Mouse (Mus musculus) brain, embryonic 14.5 days (tissue): Measurements from ENCODE around the gene Clptm1l. TPM values are rescaled to one million over a fixed set of nuclear protein-coding genes. Genes with fewer than 3 reads are reported as not detected.

Source experiments
- DNase-seq: peaks from one replicate; pipeline ENCODE4 v3.0.0-alpha.2; 2011; ENCODE audit warnings: low read depth
- CTCF ChIP-seq: fragments of 200-500 bp; IDR thresholded peaks from 2 replicates; pipeline ENCODE4 v1.5.1; 2012; ENCODE audit warnings: inconsistent platforms, mild to moderate bottlenecking, moderate library complexity, borderline replicate concordance; ENCODE audit not compliant: insufficient read depth, insufficient read length; ENCODE audit errors: extremely low read depth
- POLR2A ChIP-seq: fragments of 200-500 bp; IDR thresholded peaks from 2 replicates; pipeline ENCODE4 v1.6.1; 2012; ENCODE audit warnings: mild to moderate bottlenecking, inconsistent platforms, borderline replicate concordance; ENCODE audit not compliant: poor library complexity, insufficient read depth, insufficient read length, severe bottlenecking; ENCODE audit errors: extremely low read depth
- polyA plus RNA-seq: library from polyadenylated mRNA; depleted of rRNA; stranded (reverse); fragments of >200 nt; gene quantifications from 2 replicates; pipeline ENCODE4 v1.2.3, GENCODE M21; 2012; rRNA removed

The Clptm1l gene
- polyA plus RNA-seq = 138 and 161 TPM in 2 replicates

DNA sequence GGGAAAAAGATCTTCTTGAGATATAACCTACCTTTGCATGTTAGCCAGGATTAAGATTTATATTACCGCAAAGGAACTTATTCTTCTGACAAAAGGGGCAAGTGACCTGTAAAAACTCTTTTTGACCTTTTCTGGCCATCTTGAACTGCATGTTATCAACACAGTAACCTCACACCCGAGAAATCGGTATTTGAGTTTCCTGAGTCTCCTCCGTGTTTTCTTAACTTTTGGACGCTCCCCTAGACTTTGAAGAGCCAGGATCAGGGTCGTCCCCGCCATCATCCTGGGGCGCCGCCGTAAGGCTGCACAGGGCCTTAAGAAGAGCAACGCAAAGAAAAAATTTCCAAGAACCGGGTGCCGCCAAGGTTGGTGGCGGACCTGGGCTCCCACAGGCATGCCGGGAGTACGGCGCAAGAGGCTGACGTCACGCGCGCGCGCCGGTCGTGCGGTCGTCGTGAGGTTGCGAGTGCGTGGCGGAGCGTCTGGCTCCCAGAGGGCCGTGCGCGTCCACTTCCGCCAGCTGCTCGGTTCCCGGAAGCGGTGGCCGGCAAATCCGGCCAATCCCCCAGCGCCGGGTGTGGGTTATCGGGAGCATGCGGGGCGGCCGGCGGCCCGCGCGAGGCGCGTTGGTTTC lies at the start of gene Clptm1l:
Gene Clptm1l (plus strand): TSS at position 485 of the 634 bp plus-strand sequence.
- peak; percentile 99 for DNase-seq
- TF ChIP-seq POLR2A (peak; percentile 61; the same call in 1 of the 2 replicates), CTCF (no peak)

DNA sequence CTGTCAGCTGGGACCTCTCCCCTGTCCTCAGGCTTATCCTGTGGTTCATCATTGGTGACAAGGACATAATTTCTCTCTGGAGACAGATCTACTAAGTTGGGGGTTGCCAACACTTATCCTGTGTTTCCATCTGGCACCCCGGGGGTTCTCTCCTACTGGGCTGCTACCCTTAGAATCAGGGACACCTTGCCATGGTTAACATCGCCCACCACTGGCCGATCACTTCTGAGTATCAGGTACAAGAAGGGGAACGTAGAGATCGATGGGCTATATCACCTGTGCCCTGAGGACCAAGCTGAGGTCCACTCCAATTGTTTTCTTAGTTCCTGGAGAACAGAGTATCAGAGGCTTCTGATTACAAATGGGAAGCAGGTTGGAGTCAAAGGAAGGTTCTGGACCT lies 39.6 kb upstream of the Clptm1l start:
- TF ChIP-seq POLR2A (no peak), CTCF (no peak)
- no peak for DNase-seq

DNA sequence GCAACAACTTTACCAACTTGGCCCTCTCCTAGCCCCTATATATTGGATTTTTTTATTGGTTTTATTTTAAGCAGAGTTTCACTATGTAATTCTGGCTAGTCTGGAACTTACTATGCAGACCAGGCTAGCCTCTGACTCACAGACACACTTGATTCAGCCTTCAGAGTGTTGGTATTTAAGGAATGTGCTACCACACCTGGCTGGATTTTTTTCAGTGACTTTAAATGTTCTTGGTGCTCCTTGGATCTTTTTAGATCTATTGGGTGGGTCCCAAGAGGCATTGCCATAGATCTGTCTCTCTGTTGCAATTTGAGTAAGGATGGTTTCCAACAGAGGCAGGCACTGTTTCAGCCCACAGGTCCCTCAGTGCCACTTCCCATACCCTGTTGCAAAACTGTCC lies 28.8 kb upstream of the Clptm1l start:
- no peak for DNase-seq
- TF ChIP-seq POLR2A (no peak), CTCF (no peak)

DNA sequence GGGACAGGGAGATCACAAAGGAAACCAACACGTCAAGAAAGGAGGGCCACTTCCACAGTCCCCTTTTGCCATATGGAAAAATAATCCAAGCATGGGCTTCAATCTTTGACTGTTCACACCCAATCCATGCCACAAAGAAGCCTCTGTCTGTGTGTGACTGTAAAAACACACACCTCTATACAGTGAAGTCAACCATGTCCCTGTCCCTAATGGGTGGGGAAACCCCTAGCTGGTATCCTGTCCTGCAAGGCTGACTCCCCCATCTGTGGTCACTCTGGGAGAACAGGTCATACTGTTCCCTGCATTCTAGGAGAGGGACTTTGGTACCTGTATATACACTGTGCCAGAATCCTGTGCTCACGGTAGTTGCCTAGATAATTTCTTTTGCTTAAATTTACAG lies 26.5 kb upstream of the Clptm1l start:
- DNase-seq = no peak
- TF ChIP-seq CTCF (no peak), POLR2A (no peak)

DNA sequence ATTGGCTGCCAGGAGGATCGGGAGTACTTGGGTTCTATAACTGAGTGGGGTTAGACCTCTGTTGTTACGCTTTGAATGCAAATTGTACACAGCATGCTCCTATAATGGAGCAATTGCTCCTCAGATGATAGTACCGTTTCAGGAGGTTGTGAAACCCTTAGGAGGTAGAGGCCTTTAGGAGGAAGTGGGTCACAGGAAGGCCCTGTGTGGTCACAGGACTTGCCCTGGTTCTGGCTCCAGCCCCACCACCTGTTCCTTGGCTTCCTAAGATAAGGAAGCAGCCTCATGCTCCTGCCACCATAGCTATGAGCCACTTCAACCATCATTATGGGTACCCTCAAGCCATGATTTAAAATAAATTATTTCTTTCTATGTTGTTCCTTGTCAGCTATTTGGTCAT lies 12.3 kb upstream of the Clptm1l start:
- DNase-seq = no peak
- no peak for TF ChIP-seq POLR2A

DNA sequence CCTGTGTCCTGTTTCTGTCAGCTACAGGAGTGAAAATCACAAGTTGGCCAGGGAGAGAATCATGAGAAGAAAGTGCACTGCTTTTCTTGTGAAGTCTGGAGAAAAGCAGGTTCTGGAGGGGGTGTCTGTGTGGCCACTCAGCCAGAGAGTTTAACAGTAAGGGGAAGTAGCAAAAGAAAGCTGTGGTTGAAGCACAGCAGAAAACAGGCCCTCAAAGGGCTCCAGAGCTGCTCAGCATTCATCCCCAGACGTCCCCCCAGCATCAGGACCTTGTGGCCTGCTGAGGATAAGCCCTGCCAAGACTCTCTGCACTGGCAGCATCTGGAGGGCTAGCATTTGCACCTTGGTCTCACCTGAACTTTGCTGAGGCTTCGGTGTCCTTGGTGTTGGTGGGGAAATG lies 11.3 kb upstream of the Clptm1l start:
- DNase-seq = no peak
- TF ChIP-seq CTCF = no peak
- TF ChIP-seq POLR2A = no peak

DNA sequence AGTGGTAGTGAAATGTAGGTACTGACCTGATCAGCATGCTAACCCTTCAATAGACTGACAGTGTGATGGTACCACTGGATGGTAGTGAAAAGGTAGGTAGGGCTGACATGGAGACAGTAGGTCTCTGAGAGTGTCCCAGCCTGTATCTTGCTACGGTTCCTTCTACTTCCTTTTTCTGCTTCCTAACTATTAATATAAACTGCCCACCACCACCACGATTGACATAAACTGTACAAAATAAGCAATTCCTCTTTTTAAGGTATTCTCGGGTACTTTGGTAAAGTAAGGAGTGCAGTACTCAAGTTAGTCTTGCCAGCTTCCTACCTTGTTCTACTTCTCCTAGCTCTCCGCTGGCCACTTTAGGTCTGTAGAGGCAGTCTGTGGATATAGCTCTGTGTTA lies 7.5 kb upstream of the Clptm1l start:
- no peak for DNase-seq
- TF ChIP-seq POLR2A (no peak), CTCF (no peak)

DNA sequence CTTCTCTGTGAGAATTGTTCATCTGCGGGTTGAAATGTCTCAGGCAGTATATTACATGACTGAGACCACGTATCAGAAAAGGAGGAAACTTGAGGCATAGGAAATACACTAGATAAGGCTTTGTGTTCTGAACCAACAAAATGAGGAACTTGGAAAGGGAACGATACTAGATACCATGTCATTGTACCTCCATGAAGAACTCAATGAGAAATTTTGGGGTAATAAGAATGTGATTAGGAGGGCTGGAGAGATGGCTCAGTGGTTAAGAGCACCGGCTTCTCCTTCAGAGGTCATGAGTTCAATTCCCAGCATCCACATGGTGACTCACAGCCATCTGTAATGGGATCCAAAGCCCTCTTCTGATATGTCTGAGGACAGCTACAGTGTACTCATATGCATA lies 3.6 kb upstream of the Clptm1l start:
- DNase-seq = no peak
- TF ChIP-seq POLR2A = no peak
- no peak for TF ChIP-seq CTCF

DNA sequence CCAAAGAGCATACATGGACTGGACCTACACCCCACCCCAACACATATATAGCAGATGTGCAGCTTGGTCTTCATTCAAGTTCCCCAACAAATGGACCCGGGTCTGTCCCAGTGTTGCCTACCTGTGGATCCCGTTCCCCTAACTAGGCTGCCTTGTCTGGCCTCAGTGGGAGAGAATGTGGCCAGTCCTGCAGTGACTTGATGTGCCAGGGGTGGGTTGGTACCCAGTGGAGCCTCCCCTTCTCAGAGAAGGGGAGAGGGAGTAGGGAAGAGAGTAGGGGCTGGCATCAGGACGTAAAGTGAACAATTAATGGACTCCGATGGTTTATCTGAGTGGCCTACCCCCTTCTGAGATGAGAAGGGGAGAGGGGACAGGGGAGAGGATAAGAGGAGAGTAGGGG lies 760 bp upstream of the Clptm1l start:
- DNase-seq = no peak
- TF ChIP-seq CTCF = no peak
- TF ChIP-seq POLR2A = no peak

DNA sequence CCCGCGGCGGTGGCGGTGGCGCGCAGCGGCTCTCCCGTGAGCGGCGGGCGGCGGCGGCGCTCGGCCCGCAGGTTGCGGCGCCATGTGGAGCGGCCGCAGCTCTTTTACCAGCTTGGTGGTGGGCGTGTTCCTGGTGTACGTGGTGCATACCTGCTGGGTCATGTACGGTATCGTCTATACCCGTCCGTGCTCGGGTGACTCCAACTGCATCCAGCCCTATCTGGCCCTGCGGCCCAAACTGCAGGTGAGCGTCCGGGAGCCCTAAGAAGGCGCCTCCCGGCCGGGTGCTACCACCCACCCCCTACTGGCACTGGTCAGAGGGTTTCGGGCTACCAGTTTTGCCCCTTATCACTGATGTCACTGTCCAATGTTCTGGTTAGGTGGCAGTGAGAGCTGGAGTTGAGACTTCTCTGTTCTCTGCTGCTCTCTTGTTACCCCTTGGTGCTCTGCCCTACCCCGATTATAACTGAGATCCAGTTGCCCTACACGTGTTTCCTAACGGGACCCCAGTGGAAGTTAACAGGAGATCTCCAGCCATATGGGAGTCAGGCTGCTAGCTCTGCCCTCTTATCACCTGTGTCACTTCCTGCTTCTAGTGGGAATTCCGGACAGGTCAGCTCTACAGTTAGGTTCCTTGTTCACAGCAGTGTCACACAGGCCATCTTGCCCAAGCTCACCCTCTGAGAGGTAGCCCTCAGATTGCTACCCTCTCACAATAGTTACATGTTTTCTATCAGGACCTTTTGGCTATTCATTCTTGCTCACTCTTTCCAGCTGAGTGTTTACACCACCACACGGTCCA lies 551 bp downstream of the Clptm1l start:
- no peak for DNase-seq
- TF ChIP-seq CTCF = no peak
- no peak for TF ChIP-seq POLR2A

DNA sequence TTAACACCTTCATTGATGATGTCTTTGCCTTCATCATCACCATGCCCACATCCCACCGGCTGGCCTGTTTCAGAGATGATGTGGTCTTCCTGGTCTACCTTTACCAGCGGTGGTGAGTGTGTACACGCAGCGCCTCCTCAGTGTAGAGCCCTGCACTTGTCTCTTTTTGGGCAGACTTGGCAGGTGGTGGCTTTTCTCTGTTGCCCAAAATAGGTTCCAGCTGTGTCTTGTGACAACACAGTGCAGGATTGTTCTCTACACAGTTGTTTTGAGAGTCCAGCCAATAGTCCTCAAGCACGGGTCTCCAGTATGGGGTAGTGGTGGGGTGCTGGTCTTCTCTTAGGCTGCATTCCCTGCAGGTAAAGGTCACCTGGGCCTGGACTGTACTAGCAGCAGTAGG lies 14.6 kb downstream of the Clptm1l start:
- DNase-seq = no peak
- TF ChIP-seq POLR2A (no peak), CTCF (no peak)

DNA sequence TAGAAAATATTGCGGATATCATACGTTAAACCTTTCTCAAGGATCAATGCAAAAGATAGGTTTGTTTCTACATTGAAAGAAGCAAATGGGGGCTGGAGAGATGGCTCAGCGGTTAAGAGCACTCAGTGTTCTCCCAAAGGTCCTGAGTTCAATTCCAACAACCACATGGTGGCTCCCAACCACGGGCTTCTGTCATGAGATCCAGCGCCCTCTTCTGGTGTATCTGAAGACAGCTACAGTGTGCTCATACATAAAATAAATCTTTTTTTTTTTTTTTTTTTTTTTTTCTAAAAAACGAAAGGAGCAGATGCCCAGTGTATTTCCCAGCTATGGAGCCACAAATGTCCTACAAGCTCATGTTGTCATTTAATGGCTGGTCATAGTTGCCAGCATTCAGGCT lies 16.8 kb downstream of the Clptm1l start:
- TF ChIP-seq POLR2A = no peak
- TF ChIP-seq CTCF = no peak; the same call in 1 of the 2 replicates
- peak; percentile 25 for DNase-seq

DNA sequence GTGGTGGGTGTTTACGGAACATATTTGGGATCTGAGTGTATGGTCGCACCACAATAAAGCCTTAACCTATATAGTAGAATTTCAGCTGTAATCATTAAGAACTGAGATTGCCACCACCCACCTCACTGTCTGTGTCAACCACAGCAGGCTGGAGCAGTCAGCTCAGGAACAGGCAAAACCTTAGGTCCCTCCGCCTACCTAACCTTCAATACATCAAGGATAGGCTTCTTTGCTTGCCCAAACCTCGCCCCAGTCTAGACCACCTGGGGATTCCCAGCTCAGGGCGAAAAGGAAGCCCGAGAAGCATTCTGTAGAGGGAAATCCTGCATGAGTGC lies 22.6 kb downstream of the Clptm1l start:
- DNase-seq = no peak
- TF ChIP-seq POLR2A (no peak), CTCF (no peak)

DNA sequence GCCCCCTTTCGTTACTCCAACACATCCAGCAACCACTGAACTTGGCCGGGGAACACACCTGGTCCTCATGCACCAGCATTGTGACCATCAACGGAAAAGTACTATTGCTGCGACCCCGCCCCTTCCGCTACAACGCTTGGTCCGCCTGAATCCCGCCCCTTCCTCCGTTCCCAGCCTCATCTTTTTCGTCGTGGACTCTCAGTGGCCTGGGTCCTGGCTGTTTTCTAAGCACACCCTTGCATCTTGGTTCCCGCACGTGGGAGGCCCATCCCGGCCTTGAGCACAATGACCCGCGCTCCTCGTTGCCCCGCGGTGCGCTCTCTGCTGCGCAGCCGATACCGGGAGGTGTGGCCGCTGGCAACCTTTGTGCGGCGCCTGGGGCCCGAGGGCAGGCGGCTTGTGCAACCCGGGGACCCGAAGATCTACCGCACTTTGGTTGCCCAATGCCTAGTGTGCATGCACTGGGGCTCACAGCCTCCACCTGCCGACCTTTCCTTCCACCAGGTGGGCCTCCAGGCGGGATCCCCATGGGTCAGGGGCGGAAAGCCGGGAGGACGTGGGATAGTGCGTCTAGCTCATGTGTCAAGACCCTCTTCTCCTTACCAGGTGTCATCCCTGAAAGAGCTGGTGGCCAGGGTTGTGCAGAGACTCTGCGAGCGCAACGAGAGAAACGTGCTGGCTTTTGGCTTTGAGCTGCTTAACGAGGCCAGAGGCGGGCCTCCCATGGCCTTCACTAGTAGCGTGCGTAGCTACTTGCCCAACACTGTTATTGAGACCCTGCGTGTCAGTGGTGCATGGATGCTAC lies 23.1 kb downstream of the Clptm1l start, which contains the start of gene Tert:
Gene Tert (plus strand): TSS at position 167 of the 805 bp plus-strand sequence.
- TF ChIP-seq CTCF = peak; percentile 41; the same call in 1 of the 2 replicates
- 0 out of 2 replicates have a peak, but pooled peaks have one; percentile 15 for TF ChIP-seq POLR2A
- DNase-seq = peak; percentile 83

DNA sequence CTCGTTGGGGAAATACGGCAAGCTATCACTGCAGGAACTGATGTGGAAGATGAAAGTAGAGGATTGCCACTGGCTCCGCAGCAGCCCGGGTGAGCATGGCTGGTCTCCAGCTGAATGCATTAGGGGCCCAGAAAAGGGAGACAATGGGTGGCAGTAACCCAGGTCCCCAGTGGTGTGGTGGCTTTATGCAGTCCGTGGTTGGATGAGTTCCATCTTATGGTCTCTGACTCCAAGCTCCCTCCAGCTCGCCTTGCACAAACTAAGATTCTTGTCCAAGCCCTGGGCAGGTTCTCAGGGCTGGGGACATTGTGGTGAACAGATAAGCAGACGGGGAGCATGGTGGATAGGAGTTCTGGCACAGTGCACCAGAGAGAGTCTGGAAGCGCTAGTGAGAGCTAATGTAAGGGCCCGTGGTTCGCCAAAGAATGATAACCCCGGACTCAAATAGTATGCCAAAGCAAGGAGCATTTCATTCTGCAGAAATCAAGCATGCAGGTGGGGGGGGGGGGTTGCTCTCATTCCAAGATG lies 24.8 kb downstream of the Clptm1l start:
- TF ChIP-seq POLR2A (no peak), CTCF (no peak)
- peak; percentile 18 for DNase-seq
